Mouse (Mus musculus) erythroblast, embryonic 14.5 days (primary cell): ENCODE measurements around the gene Fars2.

Source experiments
- GATA1 ChIP-seq: IDR thresholded peaks from 2 replicates; pipeline ENCODE4 v1.6.1; 2012; ENCODE audit warnings: low read length, inconsistent platforms, mixed read lengths
- TAL1 ChIP-seq: IDR thresholded peaks from 3 replicates; pipeline ENCODE4 v1.6.1; 2012; ENCODE audit warnings: low read length, inconsistent platforms, mixed read lengths

DNA sequence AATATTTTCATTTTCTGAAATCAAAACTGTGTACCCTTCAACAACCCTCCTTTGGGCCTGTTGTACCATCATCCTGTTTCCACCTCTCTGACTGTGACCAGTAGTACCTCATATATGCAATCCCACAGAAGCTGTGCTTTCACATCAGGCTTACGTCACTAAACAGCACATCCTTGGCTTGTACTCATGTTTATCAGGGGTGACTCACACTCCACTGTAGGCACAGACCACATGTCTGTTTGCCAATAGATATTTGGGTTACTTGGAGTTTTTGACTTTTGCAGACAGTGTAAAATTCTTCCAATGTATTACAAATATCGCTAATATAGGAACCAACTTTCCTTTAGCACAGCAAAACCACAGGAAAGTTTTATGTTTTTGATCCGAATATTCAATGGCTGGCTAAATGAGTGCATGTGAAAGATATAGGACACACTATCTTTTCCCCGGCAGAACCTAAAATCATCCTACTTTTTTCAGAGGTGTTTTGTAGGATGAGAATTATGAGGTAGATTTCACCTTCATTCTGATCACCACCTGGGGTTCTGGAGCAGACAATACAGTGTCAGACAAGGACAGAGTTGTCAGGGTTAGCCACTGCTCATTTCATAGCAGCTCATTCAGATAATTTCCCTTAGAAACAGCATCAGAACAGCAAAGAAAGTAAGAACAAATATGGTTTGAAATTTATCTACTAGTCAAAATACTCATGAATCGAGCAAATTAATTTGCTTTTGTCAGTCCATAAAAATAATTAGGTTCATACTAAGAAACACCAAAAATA is 30.4 kb upstream of the Fars2 start:
- TF ChIP-seq TAL1 (peak; percentile 82), GATA1 (peak; percentile 76)
